34 mouse cellular contexts compared by ENCODE assay signal in the genomic region with DNA sequence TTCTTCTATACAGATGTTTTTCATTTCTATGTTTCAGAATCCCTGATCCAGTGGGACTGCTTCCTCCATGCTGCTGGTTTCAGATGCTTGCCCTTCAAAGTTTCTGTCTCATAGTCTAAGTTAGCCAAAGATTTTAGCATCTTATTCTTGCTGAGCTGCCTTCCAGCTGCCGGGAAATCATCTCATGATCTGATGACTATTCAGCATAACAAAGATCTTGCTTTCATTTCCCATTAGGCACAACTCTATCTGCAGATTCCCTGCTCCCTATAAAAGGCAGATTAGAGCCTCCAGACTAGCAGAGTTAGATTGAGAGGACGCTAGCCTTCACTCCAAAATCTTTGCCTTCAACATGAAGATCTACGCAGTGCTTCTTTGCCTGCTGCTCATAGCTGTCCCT. TPM values are rescaled to one million over a fixed set of nuclear protein-coding genes. Genes with fewer than 3 reads are reported as not detected.
DNase-seq lines count a peak whose midpoint lies in the region; ATAC-seq and TF ChIP-seq lines count a peak whose summit lies in the region.
"Had no signal": no experiment of that assay in that cellular context is flagged by ENCODE, and none has a peak within 500 bp of the region (broad histone marks: within the 10 kb centered on the region; RNA-seq: fewer than 3 reads in every experiment).

A gene (plus strand): TSS at position 301 of the 400 bp plus-strand sequence.

- peak within 1 kb of the TSS; percentile 63 for H3K27ac ChIP-seq in gastrocnemius, adult 2 months
- 0 out of 2 replicates have a peak within 1 kb of the TSS, but pooled peaks have one; percentile 5 for H3K27ac ChIP-seq in brown adipose tissue, adult 24 weeks (replicated peaks; ENCODE audit: low read depth, low read length)
- no peak within 1 kb of the TSS for H3K27ac ChIP-seq in macrophage
- H3K27ac ChIP-seq in layer of hippocampus, adult 2 months: no peak within 1 kb of the TSS
- H3K27ac ChIP-seq: embryonic facial prominence, embryonic 10.5 days; embryonic facial prominence, embryonic 13.5 days; forebrain, embryonic 12.5 days; forebrain, embryonic 15.5 days; hindbrain, embryonic 14.5 days; hindbrain, postnatal 0 days had no signal

- H3K4me1 ChIP-seq in brown adipose tissue, adult 24 weeks (ENCODE audit: control insufficient read depth, insufficient read depth, insufficient read length, low read length): no peaks in the 10 kb centered on the region
- H3K4me1 ChIP-seq: embryonic facial prominence, embryonic 10.5 days; embryonic facial prominence, embryonic 13.5 days; forebrain, embryonic 12.5 days; forebrain, embryonic 15.5 days had no signal

- ATAC-seq in frontal cortex, adult (ENCODE audit: low TSS enrichment): no peak
- ATAC-seq: forebrain, embryonic 15.5 days; hindbrain, postnatal 0 days; inflammation-experienced regulatory T-cells, adult 6 months; intestine, embryonic 16.5 days had no signal

- DNase-seq in gastrocnemius, adult 2 months: no peak
- no peak for DNase-seq in gastrocnemius, adult 8-10 months (ENCODE audit: low spot score in 2 of 2)
- DNase-seq in thymus, postnatal 0 days (ENCODE audit: low spot score): no peak
- DNase-seq in thymus, postnatal 14 days: no peak
- DNase-seq in layer of hippocampus, adult 2 months (ENCODE audit: low spot score in 2 of 2): no peak
- DNase-seq: adrenal gland, postnatal 10 days; adrenal gland, postnatal 36 days; B cell, adult 2 months; cerebellum, adult 11 months; cerebellum, adult 2 months; cerebellum, adult 9-11 months; cerebellum, postnatal 36 days; embryo, embryonic 11 days; gastrocnemius, postnatal 25 days had no signal

- TF ChIP-seq CTCF in gastrocnemius, adult 2 months (IDR thresholded peaks at IDR 0.05): no peak
- no peak for TF ChIP-seq CTCF in layer of hippocampus, adult 2 months (conservative IDR thresholded peaks at IDR 0.05)

- no peaks in the 10 kb centered on the region for H3K36me3 ChIP-seq in macrophage (ENCODE audit: inconsistent target)
- H3K36me3 ChIP-seq: embryonic facial prominence, embryonic 10.5 days; embryonic facial prominence, embryonic 13.5 days; forebrain, embryonic 12.5 days; forebrain, embryonic 15.5 days; G1E had no signal

- 87% methylated on average over 3 of the region's 3 CpGs for WGBS in macrophage (ENCODE audit: missing documents)

- intact Hi-C loops in gastrocnemius, adult 2 months (cut with DNase I): no loop called here

- no peaks in the 10 kb centered on the region for H3K79me2 ChIP-seq in macrophage (ENCODE audit: inconsistent target)

- no peak within 1 kb of the TSS for H3K4me3 ChIP-seq in gastrocnemius, adult 2 months
- no peak within 1 kb of the TSS for H3K4me3 ChIP-seq in brown adipose tissue, adult 24 weeks (ENCODE audit: insufficient read depth, low read depth, low read length)
- H3K4me3 ChIP-seq in macrophage (ENCODE audit: inconsistent target): no peak within 1 kb of the TSS
- no peak within 1 kb of the TSS for H3K4me3 ChIP-seq in layer of hippocampus, adult 2 months
- H3K4me3 ChIP-seq: embryonic facial prominence, embryonic 10.5 days; embryonic facial prominence, embryonic 13.5 days; erythroblast, embryonic 14.5 days; forebrain, embryonic 12.5 days; forebrain, embryonic 15.5 days had no signal

RNA-seq across cellular contexts. Expression of the gene that starts here (rescaled TPM):
- not detected for total RNA-seq in gastrocnemius, adult 2 months (2021)
- total RNA-seq in gastrocnemius, adult 8-10 months (2022): under 1 TPM in 1 of 4 experiments, not detected in 3; 0.86 TPM
- polyA plus RNA-seq in thymus, postnatal 0 days (2015; fragmentation: Nextera tagmentation; extraction: Ambion mirVana): 32.6 and 35.4 TPM in 2 replicates
- 10.5 and 10.8 TPM in 2 replicates for polyA plus RNA-seq in brown adipose tissue, adult 24 weeks (2012; ENCODE audit: insufficient read depth, insufficient read length, missing spikeins)
- total RNA-seq in macrophage (2018; cell fraction: chromatin; rRNA removed): 10 to 100 TPM in 7 of 26 experiments, 1 to 10 TPM in 10, not detected in 9; 2.5 to 36.0 (median 8.0) TPM
- total RNA-seq in macrophage (2018; cell fraction: cytosol; rRNA removed): 100 to 1,000 TPM in 13 of 26 experiments, 10 to 100 TPM in 13; 17.8 to 583 (median 120) TPM
- total RNA-seq in macrophage (2018; cell fraction: nucleus; rRNA removed): 100 to 1,000 TPM in 9 of 26 experiments, 10 to 100 TPM in 9, 1 to 10 TPM in 8; 3.1 to 229 (median 43.6) TPM
- 26.9 to 107 TPM (median 52.2 TPM) in 3 replicates for polyA plus RNA-seq in macrophage (2018)
- total RNA-seq in layer of hippocampus, adult 2 months (2021): not detected
- total RNA-seq: adrenal gland, postnatal 10 days; CH12.LX; G1E; granulocyte monocyte progenitor cell, adult 5-6 weeks; hindbrain, postnatal 0 days had no signal
- polyA plus RNA-seq: cerebellum, adult 2 months; cortical plate, adult 2 months; embryonic facial prominence, embryonic 10.5 days; embryonic facial prominence, embryonic 13.5 days; erythroblast, embryonic 14.5 days; forebrain, embryonic 12.5 days; forebrain, embryonic 15.5 days; G1E; heart, embryonic 11.5 days; heart, embryonic 14.5 days; heart, postnatal 0 days; hindbrain, embryonic 11.5 days; hindbrain, embryonic 14.5 days; intestine, embryonic 16.5 days had no signal

Comparison
In these comparisons a context has a peak if more than half of its experiments do, and no peak if none do; other contexts are left out.
1. H3K27ac ChIP-seq: peak in gastrocnemius, adult 2 months (single experiment) and brown adipose tissue, adult 24 weeks (single experiment); none in macrophage (single experiment) and layer of hippocampus, adult 2 months (single experiment).